Mouse (Mus musculus): ENCODE data around the gene Stxbp1. TPM values are rescaled to one million over a fixed set of nuclear protein-coding genes. Genes with fewer than 3 reads are reported as not detected.

The Stxbp1 gene
- polyA plus RNA-seq, 1 experiment from 2014 or later: 27.0 TPM

- H3K4me1 ChIP-seq (replicated peaks; ENCODE audit: control insufficient read depth, insufficient read depth, low read length): 0 out of 2 replicates have a peak, but pooled peaks cover 2% of the 10 kb centered on the region
- H3K4me3 ChIP-seq (ENCODE audit: low read depth, low read length): no peak overlapping the region
- H3K4me2 ChIP-seq (ENCODE audit: low read length): no peak overlapping the region
- no peaks in the 10 kb centered on the region for H3K27me3 ChIP-seq (replicated peaks; ENCODE audit: control insufficient read depth, insufficient read depth, low read length)
- H3K9me3 ChIP-seq (ENCODE audit: control insufficient read depth, low read length): no peaks in the 10 kb centered on the region
- ATAC-seq (replicated peaks; ENCODE audit: low FRiP score, low TSS enrichment, low read depth) (no peak), DNase-seq (ENCODE audit: low spot score) (no peak)
- no peak overlapping the region for H3K9ac ChIP-seq (ENCODE audit: low read length)
- H3K36me3 ChIP-seq (ENCODE audit: control insufficient read depth, insufficient read depth, low read length): peaks cover 3% of the 10 kb centered on the region; the same call in 1 of the 2 replicates
- WGBS: 61% methylated on average over 5 of the region's 5 CpGs
- no peak overlapping the region for H3K27ac ChIP-seq (ENCODE audit: low read depth)
Observed at GRCm38 (mm10) chr2:32841099-32841498, 5.9 kb downstream of the Stxbp1 start.

DNA sequence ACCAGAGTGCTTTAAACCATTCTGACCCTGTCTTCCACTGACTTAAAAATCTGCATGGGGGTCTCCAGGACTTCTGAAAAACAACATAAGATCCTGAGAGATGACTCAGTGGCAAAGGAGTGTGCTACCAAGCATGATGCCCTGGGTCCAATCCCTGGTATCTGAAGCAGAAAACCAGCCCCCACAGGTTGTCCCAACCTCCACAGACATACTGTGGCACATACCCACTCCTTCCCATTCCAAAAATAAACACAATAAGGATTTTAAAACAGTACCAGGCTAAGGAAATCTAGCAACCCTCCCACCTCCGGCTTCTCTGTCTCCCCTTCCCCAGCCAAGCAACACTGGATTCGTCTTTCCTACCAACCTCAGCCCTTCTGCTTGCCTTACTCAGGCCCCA lies 7.8 kb downstream of the Stxbp1 start:
- H3K9ac ChIP-seq (ENCODE audit: low read length): no peak overlapping the region
- no peaks in the 10 kb centered on the region for H3K27me3 ChIP-seq (replicated peaks; ENCODE audit: control insufficient read depth, insufficient read depth, low read length)
- no peak for DNase-seq (ENCODE audit: low spot score)
- no peak overlapping the region for H3K4me3 ChIP-seq (ENCODE audit: low read depth, low read length)
- no peak overlapping the region for H3K27ac ChIP-seq (ENCODE audit: low read depth)
- no peak for ATAC-seq (replicated peaks; ENCODE audit: low FRiP score, low TSS enrichment, low read depth)
- peaks cover 3% of the 10 kb centered on the region; the same call in 1 of the 2 replicates for H3K36me3 ChIP-seq (ENCODE audit: control insufficient read depth, insufficient read depth, low read length)
- no peaks in the 10 kb centered on the region for H3K9me3 ChIP-seq (ENCODE audit: control insufficient read depth, low read length)
- WGBS: 61% methylated on average over 2 of the region's 2 CpGs
- peaks cover 4% of the 10 kb centered on the region for H3K4me1 ChIP-seq (replicated peaks; ENCODE audit: control insufficient read depth, insufficient read depth, low read length)
- no peak overlapping the region for H3K4me2 ChIP-seq (ENCODE audit: low read length)

DNA sequence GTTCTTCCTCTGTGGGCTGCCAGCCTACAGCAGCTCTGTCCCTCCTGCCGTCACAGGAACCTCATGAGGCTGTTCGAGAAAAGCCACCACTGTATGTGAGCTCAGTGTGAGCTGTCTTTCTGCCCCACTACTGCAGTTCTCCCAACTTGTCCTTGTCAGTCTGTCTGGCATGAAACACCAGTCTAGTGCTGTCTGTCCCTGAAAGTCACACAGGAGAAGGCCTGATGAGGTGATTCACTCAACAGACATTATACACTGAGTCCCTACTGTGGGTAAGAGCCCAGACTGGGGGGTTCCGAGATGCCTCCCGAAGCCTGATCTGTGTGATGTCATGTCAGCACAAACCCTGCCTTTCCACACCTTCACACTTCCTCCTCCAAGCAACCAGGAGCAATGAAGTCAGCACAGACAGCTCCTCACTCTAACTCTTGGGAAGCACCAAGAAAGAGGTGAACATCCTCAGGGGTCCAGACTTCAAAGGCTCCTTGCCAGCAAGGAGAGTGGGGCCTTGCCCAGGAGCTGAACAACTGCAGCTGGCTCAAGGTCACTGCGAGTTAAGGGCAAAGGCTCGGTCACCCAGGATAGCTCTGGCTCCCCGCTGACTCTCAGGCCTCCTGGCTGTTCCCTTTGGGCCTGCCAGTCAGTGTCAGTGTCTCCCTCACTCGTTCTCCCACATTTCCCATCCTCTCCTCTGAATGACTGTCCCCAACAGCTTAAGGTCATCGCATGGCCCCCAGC lies 8.7 kb downstream of the Stxbp1 start:
- Histone ChIP-seq H3K4me2 (ENCODE audit: low read length) (no peak overlapping the region), H3K36me3 (ENCODE audit: control insufficient read depth, insufficient read depth, low read length) (peaks cover 3% of the 10 kb centered on the region; the same call in 1 of the 2 replicates), H3K27ac (ENCODE audit: low read depth) (no peak overlapping the region), H3K4me3 (ENCODE audit: low read depth, low read length) (no peak overlapping the region), H3K27me3 (replicated peaks; ENCODE audit: control insufficient read depth, insufficient read depth, low read length) (no peaks in the 10 kb centered on the region), H3K4me1 (replicated peaks; ENCODE audit: control insufficient read depth, insufficient read depth, low read length) (peaks cover 11% of the 10 kb centered on the region), H3K9ac (ENCODE audit: low read length) (no peak overlapping the region), H3K9me3 (ENCODE audit: control insufficient read depth, low read length) (no peaks in the 10 kb centered on the region)
- ATAC-seq (replicated peaks; ENCODE audit: low FRiP score, low TSS enrichment, low read depth) (no peak), DNase-seq (ENCODE audit: low spot score) (no peak)
- WGBS: 56% methylated on average over 9 of the region's 9 CpGs

- Histone ChIP-seq H3K4me2 (ENCODE audit: low read length) (no peak overlapping the region), H3K9me3 (ENCODE audit: control insufficient read depth, low read length) (no peaks in the 10 kb centered on the region), H3K4me1 (replicated peaks; ENCODE audit: control insufficient read depth, insufficient read depth, low read length) (peaks cover 11% of the 10 kb centered on the region), H3K4me3 (ENCODE audit: low read depth, low read length) (no peak overlapping the region), H3K27me3 (replicated peaks; ENCODE audit: control insufficient read depth, insufficient read depth, low read length) (no peaks in the 10 kb centered on the region), H3K9ac (ENCODE audit: low read length) (no peak overlapping the region), H3K36me3 (ENCODE audit: control insufficient read depth, insufficient read depth, low read length) (no peaks in the 10 kb centered on the region), H3K27ac (ENCODE audit: low read depth) (peak overlapping the region; percentile 55; the same call in 1 of the 2 replicates)
- no peak for ATAC-seq (replicated peaks; ENCODE audit: low FRiP score, low TSS enrichment, low read depth)
- no peak for DNase-seq (ENCODE audit: low spot score)
Observed at GRCm38 (mm10) chr2:32835588-32835987, 11.5 kb downstream of the Stxbp1 start.

DNA sequence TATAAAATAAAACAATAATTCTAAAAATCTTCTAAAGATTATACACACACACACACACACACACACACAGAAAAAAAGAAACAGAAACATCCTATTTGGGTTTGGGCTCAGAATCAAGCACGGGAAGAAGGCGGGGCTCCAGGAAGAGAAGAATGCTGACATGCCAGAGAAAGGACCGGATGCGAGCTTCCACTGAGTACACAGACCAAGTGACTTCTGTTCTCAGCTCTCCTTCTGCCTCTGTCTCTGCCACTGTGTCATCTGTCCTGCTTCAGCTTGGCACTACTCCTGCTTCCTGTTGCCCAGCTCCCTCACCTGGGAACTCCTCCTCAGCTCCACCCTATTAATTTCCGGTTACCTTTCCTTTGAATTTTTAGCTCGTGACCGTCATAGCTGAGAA lies 12.5 kb downstream of the Stxbp1 start:
- H3K9ac ChIP-seq (ENCODE audit: low read length): no peak overlapping the region
- no peak for DNase-seq (ENCODE audit: low spot score)

GRCm38 (mm10) chr2:32828979-32829676 lies 17.9 kb downstream of the Stxbp1 start:
- H3K9me3 ChIP-seq (ENCODE audit: control insufficient read depth, low read length): no peaks in the 10 kb centered on the region
- H3K4me1 ChIP-seq (replicated peaks; ENCODE audit: control insufficient read depth, insufficient read depth, low read length): peaks cover 10% of the 10 kb centered on the region
- DNase-seq (ENCODE audit: low spot score) (no peak), ATAC-seq (replicated peaks; ENCODE audit: low FRiP score, low TSS enrichment, low read depth) (no peak)
- WGBS: 72% methylated on average over 11 of the region's 11 CpGs
- H3K4me2 ChIP-seq (ENCODE audit: low read length): no peak overlapping the region
- H3K4me3 ChIP-seq (ENCODE audit: low read depth, low read length): no peak overlapping the region
- H3K9ac ChIP-seq (ENCODE audit: low read length): no peak overlapping the region
- no peaks in the 10 kb centered on the region for H3K36me3 ChIP-seq (ENCODE audit: control insufficient read depth, insufficient read depth, low read length)
- no peaks in the 10 kb centered on the region for H3K27me3 ChIP-seq (replicated peaks; ENCODE audit: control insufficient read depth, insufficient read depth, low read length)
- no peak overlapping the region for H3K27ac ChIP-seq (ENCODE audit: low read depth)

More for the DNA sequence above, 12.5 kb downstream of the Stxbp1 start:
- Histone ChIP-seq H3K4me1 (replicated peaks; ENCODE audit: control insufficient read depth, insufficient read depth, low read length) (peaks cover 11% of the 10 kb centered on the region), H3K4me2 (ENCODE audit: low read length) (peak overlapping the region; percentile 16; the same call in 1 of the 2 replicates), H3K27ac (ENCODE audit: low read depth) (peak overlapping the region; percentile 55), H3K27me3 (replicated peaks; ENCODE audit: control insufficient read depth, insufficient read depth, low read length) (no peaks in the 10 kb centered on the region), H3K9me3 (ENCODE audit: control insufficient read depth, low read length) (no peaks in the 10 kb centered on the region), H3K4me3 (ENCODE audit: low read depth, low read length) (no peak overlapping the region), H3K36me3 (ENCODE audit: control insufficient read depth, insufficient read depth, low read length) (no peaks in the 10 kb centered on the region)
- 32% methylated on average over 7 of the region's 7 CpGs for WGBS
- 0 out of 2 replicates have a peak, but pooled peaks have one; percentile 32 for ATAC-seq (replicated peaks; ENCODE audit: low FRiP score, low TSS enrichment, low read depth)

DNA sequence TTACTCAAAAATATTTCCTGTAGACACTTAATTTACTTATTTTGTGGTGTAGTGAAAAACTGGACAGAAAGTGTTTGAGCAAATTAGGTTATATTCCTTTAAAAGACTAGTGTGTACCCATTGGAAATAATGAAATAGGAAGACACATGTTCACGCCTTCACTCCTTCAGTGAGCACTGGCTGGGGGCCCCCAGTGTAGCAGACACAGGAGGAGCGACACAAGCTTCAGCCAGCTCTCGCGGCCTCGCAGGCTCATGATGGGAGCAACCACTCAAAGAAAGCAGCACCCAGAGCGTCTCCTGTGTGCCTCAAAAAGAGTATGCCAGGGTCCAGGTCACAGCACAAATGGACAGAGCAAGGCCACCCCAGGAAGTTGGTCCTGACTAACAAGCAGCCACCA lies 21.2 kb downstream of the Stxbp1 start:
- H3K4me1 ChIP-seq (replicated peaks; ENCODE audit: control insufficient read depth, insufficient read depth, low read length): peaks cover 16% of the 10 kb centered on the region
- no peaks in the 10 kb centered on the region for H3K9me3 ChIP-seq (ENCODE audit: control insufficient read depth, low read length)
- no peaks in the 10 kb centered on the region for H3K36me3 ChIP-seq (ENCODE audit: control insufficient read depth, insufficient read depth, low read length)
- no peak overlapping the region for H3K4me2 ChIP-seq (ENCODE audit: low read length)
- no peak for ATAC-seq (replicated peaks; ENCODE audit: low FRiP score, low TSS enrichment, low read depth)
- 90% methylated on average over 6 of the region's 6 CpGs for WGBS
- DNase-seq (ENCODE audit: low spot score): no peak
- H3K27me3 ChIP-seq (replicated peaks; ENCODE audit: control insufficient read depth, insufficient read depth, low read length): no peaks in the 10 kb centered on the region
- H3K4me3 ChIP-seq (ENCODE audit: low read depth, low read length): no peak overlapping the region
- no peak overlapping the region for H3K27ac ChIP-seq (ENCODE audit: low read depth)
- no peak overlapping the region for H3K9ac ChIP-seq (ENCODE audit: low read length)

DNA sequence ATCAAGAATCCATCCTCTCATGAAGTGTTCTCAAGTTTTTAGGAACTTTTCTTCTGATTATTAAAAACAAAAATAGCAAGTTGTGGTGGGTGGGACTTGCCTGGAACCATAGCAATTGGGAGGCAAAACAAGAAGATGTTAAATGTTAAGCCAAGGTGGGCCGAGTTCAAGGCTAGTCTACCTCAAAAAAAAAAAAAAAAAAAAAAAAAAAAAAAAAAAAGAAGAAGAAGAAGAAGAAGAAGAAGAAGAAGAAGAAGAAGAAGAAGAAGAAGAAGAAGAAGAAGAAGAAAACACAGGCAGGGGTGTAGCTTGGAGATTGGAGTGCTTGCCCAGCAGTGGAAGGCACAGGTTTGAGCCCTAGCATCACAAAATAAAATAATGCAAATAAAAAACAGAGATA lies 22.3 kb downstream of the Stxbp1 start:
- 81% methylated on average over 1 of the region's 1 CpGs for WGBS
- H3K4me3 ChIP-seq (ENCODE audit: low read depth, low read length): no peak overlapping the region
- no peak overlapping the region for H3K9ac ChIP-seq (ENCODE audit: low read length)
- no peak overlapping the region for H3K4me2 ChIP-seq (ENCODE audit: low read length)
- H3K36me3 ChIP-seq (ENCODE audit: control insufficient read depth, insufficient read depth, low read length): 0 out of 2 replicates have a peak, but pooled peaks cover under 1% of the 10 kb centered on the region
- H3K4me1 ChIP-seq (replicated peaks; ENCODE audit: control insufficient read depth, insufficient read depth, low read length): peaks cover 16% of the 10 kb centered on the region
- DNase-seq (ENCODE audit: low spot score) (no peak), ATAC-seq (replicated peaks; ENCODE audit: low FRiP score, low TSS enrichment, low read depth) (no peak)
- H3K27ac ChIP-seq (ENCODE audit: low read depth): no peak overlapping the region
- no peaks in the 10 kb centered on the region for H3K9me3 ChIP-seq (ENCODE audit: control insufficient read depth, low read length)
- no peaks in the 10 kb centered on the region for H3K27me3 ChIP-seq (replicated peaks; ENCODE audit: control insufficient read depth, insufficient read depth, low read length)

Measured in intestine, embryonic 14.5 days (tissue).